Mouse (Mus musculus): ENCODE measurements around the gene E2f8. TPM values are rescaled to one million over a fixed set of nuclear protein-coding genes. Genes with fewer than 3 reads are reported as not detected.

The E2f8 gene
- total RNA-seq, 2 experiments from 2014 or later, result 0.45 to 0.82 TPM

DNA sequence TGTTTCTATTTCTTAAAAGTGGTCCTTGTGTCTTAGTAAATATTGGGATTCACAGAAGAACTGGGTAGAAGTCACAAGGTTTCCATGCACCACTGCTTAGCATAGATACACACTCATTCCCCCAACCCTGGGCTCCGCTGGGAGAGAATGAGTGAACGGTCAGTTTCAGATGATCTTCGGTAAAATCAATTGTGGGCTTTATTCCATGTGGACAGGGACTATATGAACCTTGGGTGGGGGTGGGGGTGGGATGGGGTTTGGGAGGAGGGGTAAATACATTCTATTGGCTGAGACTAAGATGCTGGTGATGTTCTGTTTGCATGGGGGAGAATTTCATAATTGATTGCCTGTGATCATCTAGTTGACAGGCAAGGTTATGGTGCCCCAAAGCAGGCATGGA lies 25.9 kb downstream of the E2f8 start:
- no peak for DNase-seq

DNA sequence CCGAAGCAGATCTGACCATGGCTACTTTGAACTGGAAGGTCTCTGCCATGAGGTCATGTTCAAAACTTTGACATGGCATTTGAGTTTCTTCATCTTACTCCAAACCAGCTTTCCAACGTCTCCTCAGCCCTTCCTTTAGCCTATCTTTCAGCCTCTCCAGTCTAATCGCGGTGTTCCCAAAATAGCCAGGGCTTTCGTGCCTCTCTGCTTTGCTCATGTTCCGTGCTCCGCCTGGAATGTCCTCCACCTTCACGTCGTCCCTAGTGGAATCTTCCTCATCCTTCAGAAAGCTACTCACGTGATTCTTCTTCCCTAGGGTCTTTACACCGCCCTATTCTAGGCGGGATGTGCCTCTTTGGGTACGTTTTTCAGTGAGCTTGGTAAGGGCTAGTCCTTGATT lies 27.9 kb downstream of the E2f8 start:
- DNase-seq, result peak in 1 of 2 experiments; percentile 68

DNA sequence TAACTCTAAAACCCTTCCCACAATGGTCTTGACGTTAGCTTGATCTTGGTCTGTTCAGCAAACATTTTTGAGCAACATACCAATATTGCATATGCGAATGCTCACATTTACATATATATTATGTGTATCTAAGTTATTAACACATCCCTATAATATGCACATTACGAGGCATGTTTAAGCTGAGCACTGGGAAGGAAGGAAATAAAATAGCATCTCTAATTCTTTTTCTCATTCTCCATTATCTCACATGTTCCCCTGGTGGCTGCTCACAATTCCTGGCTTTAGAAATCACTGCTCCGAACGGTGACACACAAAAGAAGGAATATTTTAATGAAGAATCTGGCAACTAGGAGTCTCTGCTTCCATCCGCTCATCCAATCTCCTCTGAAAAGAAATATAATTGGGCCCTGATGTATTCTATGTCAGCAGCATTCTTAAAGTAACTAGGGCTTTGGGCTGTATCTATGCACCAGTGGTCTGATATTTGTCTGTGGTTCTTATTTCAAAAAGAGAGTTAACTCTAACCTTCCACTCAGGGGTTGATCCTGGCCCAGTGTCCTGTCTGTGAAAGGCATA lies 29.8 kb downstream of the E2f8 start:
- no peak for DNase-seq

DNA sequence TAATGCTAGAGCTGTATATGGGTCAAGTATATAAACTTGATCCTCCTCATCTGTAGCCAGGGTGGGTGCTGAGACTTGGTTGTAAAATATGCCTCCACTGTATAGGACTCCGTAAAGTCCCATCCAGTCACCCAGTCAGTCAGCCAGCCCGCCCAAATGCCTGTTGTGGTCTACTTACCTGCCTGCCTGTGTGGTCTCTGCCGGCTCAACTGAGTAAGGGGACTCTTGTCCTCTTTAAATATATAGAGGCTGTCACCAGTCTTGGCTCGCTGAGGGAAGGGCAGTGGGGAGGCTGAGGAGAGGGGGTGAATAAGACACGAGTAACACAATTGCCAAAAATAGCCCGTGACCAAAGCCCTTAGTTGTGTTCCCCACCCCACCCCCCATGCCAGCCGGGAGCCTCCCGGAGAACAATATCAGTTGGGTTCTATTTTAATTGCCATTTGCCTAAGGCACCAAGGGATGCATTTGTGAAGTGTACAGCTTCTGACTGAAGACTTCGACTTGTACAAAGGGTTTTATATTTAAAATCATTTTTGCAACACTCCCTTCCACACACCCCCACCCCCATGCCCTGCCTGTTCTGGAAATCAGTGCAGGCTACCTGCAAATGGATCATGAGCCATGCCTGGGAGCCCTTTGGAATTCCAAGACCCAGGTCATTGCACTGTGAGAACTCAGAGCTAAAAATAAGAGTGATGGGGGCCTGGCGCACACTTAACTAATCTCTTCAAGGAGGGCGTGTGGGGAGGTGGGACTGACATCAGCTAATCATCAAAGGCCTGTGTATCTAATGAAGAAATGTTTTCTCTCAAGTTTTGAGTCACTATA lies 33.4 kb downstream of the E2f8 start, which contains the start of gene Csrp3:
Gene Csrp3, minus strand, starts transcription at position 214 of the 831 bp plus-strand sequence.
- peak; percentile 76 to 84 for DNase-seq

DNA sequence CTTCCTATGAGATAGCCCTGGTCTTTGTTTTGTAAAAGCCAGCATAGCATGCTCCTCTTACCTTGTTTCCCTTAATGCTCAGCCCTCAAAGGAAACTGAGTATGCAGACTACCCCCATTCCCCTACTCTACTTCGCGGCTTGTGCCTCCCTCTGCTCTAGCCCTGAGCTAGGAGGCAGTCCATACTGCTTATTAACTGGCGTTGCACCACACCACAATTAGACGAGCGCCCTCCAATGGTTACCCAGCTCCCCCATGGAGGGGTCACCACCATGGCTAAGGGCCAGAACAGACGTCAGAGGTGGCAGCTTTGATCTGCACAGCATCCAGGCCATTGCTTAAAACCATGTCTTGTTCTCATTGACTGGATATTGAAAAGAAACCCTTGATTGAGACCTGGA lies 34.6 kb downstream of the E2f8 start:
- peak; percentile 53 to 65 for DNase-seq

DNA sequence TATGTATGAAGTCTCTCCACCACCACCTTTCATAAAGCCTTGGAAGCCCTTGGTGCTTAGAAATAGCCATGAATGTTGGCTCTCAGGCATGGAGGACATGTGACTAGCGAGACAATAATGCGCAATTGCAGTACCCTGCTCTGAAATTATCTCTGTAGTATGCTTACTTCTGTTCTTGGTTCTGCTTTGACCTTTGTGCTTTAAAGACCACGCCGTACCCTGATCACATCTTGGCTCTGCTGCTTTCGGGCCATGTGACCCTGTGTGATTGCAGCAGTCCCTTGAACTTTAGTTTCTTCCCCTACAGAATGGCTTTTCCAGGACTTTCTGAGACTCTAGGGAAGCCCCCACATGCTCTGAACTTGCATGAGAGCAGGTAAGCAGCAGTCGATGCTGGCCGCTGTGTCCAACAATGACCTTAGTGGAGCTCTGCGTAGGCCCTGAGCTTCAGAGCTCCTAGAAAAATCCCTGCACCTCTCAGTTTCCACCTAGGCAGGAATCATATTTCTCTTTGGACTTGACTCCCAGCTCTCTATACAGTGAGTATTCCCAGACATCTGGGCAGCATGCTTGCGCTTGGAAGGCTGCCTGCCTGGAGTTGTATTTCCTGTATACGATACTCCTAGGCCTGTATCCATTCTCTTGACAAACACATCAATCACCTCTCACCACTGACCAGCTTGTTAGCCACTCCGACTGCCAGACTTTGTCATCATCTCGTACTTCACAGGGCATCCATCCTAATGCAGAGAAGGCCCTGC lies 36.0 kb downstream of the E2f8 start:
- peak in 1 of 2 experiments; percentile 26 for DNase-seq

DNA sequence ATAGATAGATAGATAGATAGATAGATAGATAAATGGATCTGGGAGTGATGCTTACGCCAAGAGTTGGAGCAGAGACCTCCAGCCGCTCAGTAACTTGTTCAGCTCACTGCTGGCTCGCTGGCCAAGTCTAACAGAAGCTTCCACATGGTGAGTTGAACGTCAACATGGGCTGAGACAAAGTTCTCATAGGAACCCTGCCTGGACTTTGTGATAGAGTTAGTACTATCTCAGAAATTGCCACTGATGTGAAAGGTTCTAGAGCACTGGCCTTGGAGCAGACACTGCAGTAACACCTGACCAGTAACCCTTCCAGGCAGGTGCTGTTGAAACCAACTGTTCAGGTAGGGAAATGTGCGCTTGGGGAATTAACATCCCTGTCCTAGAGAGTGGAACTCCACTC lies 37.9 kb downstream of the E2f8 start:
- DNase-seq, result no peak

DNA sequence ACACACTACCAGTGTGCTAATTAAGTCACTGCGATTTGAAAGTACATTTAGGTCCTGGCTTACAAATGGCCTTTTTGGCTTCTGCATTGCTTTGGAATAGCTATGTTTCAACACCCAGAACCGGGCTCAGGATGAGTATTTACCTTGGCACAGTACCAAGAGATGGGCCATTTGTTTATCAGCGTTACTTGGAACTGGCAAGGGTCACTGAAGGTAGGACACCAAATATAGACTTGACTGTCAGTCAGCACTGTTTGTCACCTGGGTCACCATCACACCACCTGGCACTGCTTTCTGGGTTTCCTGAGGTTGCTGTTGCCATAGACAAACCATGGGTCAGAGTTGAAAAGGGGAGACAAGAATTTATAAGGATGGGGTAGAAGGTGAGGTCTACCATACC lies 39.0 kb downstream of the E2f8 start:
- DNase-seq, result peak; percentile 66 to 73

DNA sequence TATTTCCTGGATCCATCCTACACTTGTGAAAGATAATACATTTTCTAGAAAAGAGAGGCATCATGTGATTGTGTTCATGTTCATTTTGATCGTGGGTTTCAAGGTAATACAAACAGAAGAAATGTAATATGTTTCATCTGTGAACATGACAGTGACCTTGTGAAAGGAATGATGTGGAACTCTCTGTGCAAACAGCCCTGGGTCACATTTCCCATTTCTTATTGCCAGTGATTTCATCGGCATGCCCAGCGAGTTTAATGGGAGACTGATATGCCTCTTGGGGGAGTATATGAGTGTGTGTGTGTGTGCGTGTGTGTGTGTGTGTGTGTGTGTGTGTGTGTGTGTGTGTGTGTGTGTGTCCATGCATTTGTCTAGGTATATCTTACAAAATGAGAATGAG lies 39.9 kb downstream of the E2f8 start:
- no peak for DNase-seq

DNA sequence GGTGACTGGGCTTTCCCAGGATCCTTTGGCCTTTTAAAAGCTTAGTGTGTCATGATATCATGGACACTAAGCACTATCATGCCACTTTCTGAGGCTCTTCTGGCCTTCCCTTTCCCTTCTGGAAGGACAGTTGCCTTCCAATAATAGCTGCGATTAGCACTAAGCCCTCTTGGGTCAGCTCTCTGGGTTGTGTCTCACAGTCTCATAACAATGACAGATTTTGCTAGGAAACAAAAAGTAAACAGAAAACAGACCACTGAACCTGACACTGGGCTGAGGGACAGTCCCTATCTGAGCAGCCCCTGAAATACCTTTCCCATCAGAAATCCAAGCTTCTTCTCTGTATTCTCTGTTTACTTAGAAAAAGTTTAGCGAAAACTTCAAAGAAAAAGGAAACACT lies 40.9 kb downstream of the E2f8 start:
- peak in 1 of 2 experiments; percentile 40 for DNase-seq

DNA sequence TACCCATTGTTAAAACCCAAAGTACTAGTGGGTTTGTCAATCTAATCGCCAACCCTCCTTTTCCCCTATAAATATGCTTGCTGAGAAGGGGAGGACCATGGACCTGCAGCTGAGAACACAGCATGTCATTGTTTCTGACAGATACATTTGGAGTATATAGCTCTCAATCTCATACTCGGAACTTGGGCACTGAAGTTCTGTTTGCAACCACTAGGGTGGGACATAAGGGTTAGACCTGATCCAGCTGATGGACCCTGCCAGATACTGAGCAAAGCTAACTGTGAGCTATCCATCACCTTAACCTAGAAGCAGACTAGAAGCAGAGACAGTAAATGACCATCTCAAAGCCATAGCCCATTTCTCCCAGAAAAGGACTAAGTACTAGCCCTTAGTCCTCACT lies 43.0 kb downstream of the E2f8 start:
- no peak for DNase-seq

DNA sequence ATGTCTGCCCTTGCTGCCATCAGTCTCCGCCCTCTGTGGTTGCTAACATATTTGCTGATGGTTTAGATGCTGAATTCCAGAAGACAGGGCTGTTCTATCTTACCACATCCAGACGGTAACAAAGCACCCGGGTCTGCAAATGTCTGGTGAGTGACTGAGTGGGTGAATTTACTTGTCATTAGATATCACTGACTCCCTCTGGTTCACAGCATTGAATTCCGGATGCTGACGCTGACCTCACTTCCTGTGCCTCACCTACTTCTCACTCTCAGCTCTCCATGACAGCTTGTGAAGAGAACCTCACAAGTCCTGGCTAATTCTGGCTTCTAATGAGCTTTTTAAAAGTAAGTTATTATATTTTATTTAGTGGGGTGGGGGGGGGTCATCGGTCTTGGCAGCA lies 44.4 kb downstream of the E2f8 start:
- no peak for DNase-seq

DNA sequence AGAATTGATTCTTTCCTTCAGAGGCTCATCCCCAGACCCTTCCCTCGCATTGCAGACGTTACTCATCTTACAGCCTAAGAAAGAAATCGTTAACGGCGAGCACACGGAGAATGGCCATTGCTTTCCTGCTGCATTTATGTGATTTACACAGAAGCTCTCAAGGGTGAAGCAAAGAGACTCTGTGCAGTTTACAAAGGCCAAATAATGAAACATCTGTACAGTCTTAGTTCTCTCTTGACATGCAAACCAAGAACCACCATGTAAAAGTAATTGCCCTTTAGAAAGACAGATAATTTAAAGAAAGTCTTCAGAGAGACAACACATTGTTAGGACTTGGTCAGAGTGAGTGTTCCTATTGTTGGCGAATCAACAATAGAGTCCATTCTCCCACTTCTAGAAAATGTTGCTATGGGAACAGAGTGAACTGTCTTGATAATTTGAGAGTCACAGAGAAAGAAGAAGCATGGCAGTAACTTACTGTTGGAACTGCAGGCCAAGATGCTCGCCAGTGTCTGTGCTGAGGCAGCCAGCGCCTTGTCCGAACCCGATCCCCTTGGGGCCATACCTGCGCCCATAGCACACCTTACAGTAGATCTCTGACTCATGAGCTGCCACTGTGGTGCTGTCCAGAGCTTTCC lies 46.3 kb downstream of the E2f8 start:
- DNase-seq, result no peak

DNA sequence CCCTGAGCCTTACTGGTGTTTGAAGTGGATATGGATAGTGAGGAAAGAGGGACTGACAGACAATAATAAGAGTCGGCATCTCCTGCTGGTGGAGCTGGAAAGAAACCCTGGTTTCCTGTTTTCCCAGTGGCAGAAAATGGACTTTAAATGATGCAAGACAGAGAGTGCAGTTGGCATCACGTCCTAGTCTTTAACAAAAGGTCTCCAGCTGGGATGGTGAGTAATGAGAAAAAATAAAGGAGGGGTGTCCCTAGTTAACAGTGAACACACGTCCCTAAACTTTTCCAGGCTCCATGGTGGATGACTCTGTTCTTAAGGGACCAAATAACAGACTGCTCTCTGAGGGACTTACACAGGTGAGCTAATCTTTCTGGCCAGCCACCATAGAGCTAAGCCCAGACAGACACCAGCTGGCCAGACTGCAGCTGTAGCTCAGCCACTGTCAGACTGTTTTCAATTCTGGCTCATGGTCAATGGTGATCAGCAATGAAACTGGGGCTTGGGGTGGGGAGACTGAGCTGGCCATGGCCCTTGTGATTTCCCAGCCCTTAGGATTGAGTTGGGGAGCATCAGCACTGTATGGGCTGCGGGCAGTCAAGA lies 46.9 kb downstream of the E2f8 start:
- no peak for DNase-seq

DNA sequence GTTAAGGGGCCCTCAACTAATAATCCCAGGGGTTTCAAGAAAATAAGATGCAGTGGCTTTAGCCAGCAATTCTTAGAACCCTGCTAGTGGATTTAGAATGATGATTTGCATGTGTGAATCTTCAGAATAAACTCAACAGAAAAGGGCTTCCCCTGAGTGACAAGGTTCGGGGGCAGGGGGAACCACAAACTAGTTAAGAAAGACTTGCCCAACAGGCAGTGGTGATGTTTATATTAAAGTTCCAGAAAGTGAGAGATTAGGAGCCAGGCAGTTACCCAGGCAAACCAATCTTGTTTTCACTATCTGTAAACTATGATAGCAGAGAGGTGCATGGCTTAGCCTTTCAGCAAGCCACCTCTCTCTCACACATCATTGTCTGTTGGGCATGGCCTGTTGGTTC lies 48.7 kb downstream of the E2f8 start:
- no peak for DNase-seq

DNA sequence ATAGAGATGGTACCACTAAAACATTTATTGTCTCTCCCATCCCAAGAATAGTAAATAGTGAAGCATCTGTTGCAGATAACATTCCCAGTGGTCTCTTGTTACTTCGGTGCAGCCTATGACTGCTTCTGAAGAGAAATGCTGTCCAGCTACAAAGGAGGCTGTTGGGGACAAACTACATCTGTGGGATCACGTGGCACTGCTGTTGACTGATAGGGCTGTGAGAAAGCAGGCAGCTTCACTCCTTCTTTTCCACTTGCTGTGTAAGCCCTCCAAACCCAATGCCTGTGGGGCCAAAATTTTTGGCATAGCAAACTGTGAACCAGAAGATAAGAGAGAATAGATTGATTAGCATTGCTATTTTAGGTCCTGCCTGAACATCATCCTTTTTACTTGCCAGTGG lies 51.0 kb downstream of the E2f8 start:
- peak in 1 of 2 experiments; percentile 58 for DNase-seq

DNA sequence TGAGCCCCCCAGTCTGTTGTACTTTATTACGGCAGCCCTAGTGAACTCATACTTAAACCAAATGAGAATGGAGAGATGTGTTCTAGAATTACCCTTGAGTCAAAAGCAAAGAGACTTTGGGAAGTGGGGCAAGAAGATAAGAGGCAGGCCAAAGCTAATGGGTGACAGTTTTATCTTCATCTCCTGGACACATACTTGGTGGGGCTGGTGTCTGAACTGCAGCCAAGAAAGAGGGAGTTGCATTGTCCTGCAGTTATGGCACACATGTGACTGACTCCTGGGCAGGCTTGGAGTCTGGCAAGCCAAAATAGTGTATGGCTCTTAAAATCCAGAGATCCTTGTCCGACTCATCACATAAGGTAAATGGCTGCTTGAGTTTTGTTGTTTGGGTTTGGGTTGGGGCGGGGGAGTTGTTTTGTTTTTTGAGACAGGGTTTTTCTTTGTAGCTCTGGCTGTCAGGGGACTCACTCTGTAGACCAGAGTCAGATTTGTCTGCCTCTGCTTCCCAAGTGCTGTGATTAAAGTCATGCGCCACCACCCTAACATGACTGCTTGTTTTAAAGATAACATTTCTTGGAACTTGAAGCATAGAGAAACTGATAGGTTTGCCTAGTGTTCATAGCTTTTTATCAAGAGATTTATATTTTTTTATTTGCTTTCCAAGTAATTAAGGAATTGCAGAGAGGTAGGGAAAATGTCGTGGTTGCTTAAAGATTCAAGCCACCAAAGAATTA lies 52.1 kb downstream of the E2f8 start:
- DNase-seq, result peak; percentile 64 to 81

DNA sequence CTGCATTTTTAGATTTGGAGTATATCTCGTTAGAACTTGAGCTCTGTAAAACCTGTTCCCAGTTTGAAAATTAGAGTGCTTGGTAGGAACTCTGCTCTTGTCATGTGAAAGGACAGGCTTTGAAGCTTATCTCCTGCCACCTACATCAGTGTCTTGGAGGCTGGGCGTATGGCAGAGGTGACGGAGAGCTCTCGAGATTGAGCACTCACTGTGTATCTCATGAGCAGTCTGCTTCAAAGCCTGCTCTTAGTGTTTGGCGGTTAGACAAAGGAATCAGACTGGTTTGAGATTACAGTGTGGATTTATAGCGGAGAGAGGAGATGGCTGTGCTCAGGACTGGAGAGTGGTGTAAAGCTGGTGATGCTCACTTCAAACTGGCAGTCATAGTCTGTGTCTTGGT lies 56.2 kb downstream of the E2f8 start:
- DNase-seq, result peak in 1 of 2 experiments; percentile 46

DNA sequence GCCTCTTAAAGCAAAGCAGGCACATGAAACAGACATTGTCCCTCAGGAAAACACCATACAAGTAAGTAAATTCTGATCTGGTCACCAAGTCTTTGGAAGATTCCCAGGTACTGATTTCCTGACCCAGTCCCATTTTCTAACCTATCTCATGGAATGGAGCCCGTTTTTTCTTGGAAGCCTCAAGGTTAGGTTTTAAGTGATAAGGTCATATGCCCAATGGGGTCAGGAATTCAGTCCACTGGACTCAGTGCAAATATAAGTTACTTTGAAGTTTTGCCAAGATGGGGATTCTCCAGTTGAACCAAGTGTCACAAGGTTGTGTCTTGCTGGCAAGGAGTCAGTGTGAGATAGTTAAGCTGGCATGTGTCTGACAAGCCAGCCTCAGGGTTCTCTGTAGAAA lies 56.7 kb downstream of the E2f8 start:
- DNase-seq, result no peak

DNA sequence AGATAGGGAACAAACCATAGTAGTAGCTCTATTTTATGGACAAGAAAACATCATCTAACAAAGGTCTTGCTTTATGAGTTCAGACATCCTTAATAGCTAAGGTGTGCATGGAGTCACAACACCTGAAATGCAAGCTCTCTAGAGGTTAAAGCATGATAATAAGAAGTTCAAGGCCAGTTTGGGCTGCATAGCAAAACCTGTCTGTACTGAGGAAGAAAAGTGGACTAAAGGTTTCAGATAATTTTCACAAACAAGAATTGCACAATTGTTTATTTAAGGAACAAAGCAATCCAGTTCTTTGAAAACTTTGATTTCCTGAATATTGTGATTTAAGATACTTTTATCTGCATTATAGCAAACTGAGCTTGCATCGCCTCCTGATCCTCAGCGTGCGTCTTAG lies 57.8 kb downstream of the E2f8 start:
- no peak for DNase-seq

DNA sequence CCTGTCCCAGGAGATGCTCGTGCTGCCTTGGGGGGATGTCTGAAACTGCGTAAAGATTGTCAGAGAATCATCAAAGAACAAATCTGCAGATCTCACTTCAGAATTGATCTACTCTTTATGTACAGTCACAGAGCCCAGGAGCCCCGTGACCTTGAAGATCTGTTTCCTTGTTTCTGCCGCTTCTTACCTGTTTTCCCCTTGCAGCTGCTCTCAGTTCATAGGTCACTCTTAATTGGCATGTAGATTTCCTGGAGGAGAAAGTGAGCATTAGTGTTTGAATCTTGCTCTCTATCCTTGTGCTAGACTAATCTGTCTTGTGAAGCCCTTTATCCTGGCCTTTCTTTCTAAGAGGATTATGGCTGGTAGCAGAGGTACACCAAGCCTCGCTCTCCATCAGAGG lies 59.7 kb downstream of the E2f8 start:
- DNase-seq, result no peak

Data from heart, adult 18-20 months (tissue).